Mouse (Mus musculus) myocyte (in vitro differentiated cells): ENCODE measurements around the gene Cep128. TPM values are rescaled to one million over a fixed set of nuclear protein-coding genes. Genes with fewer than 3 reads are reported as not detected.

ENCODE experiments used
- H3K27me3 ChIP-seq: one replicate; pipeline ENCODE4 v1.6.1; 2011; ENCODE audit not compliant: control insufficient read depth, insufficient read depth, insufficient read length
- H3K36me3 ChIP-seq: one replicate; pipeline ENCODE4 v1.6.1; 2011; ENCODE audit not compliant: control insufficient read depth, insufficient read depth
- H3K4me2 ChIP-seq: one replicate; pipeline ENCODE4 v1.6.1; 2011; ENCODE audit warnings: low read depth, control low read depth
- H3K4me3 ChIP-seq: one replicate; pipeline ENCODE4 v1.5.1; 2011; ENCODE audit warnings: mild to moderate bottlenecking, control low read depth, moderate library complexity
- H3K79me2 ChIP-seq: one replicate; pipeline ENCODE4 v1.6.1; 2011; ENCODE audit not compliant: control insufficient read depth, insufficient read depth
- H3ac ChIP-seq: one replicate; pipeline ENCODE4 v1.6.1; 2011; ENCODE audit not compliant: control insufficient read depth, insufficient read length
- CEBPB ChIP-seq: IDR thresholded peaks from 2 replicates; pipeline ENCODE4 v1.6.1; 2011; ENCODE audit warnings: mild to moderate bottlenecking, moderate library complexity; ENCODE audit not compliant: poor library complexity, insufficient read depth, severe bottlenecking
- E2F4 ChIP-seq: IDR thresholded peaks from one replicate; pipeline ENCODE4 v1.6.1; 2011; ENCODE audit warnings: mild to moderate bottlenecking, control low read depth, moderate library complexity; ENCODE audit not compliant: insufficient read depth
- MAX ChIP-seq: IDR thresholded peaks from one replicate; pipeline ENCODE4 v1.6.1; 2011; ENCODE audit warnings: low read depth, mild to moderate bottlenecking, control low read depth
- MYOD1 ChIP-seq, 3 experiments: IDR thresholded peaks; one replicate each; pipeline ENCODE4 v1.6.1; 2011; ENCODE audit warnings: control low read depth in 2 of 3, low read depth in 2 of 3, mild to moderate bottlenecking in 2 of 3, moderate library complexity in 1 of 3; ENCODE audit not compliant: insufficient read length in 2 of 3, control insufficient read depth in 1 of 3
- MYOG ChIP-seq, 3 experiments: IDR thresholded peaks; one replicate each; pipeline ENCODE4 v1.6.1; 2011; ENCODE audit warnings: control low read depth in 2 of 3, low read depth in 2 of 3, mild to moderate bottlenecking in 2 of 3; ENCODE audit not compliant: insufficient read length in 2 of 3, control insufficient read depth in 1 of 3, insufficient read depth in 1 of 3
- POLR2A ChIP-seq: IDR thresholded peaks from one replicate; pipeline ENCODE4 v1.6.1; 2011; ENCODE audit warnings: low read depth, mild to moderate bottlenecking, control low read depth, moderate library complexity; ENCODE audit not compliant: insufficient read length
- POLR2AphosphoS2 ChIP-seq: IDR thresholded peaks from one replicate; pipeline ENCODE4 v1.6.1; 2011; ENCODE audit warnings: low read depth, control low read depth; ENCODE audit not compliant: insufficient read length
- REST ChIP-seq: IDR thresholded peaks from one replicate; pipeline ENCODE4 v1.6.1; 2011; ENCODE audit warnings: mild to moderate bottlenecking, control low read depth, moderate library complexity; ENCODE audit not compliant: insufficient read depth, insufficient read length
- SRF ChIP-seq: IDR thresholded peaks from one replicate; pipeline ENCODE4 v1.6.1; 2011; ENCODE audit warnings: low read depth; ENCODE audit not compliant: control insufficient read depth, insufficient read length
- TCF12 ChIP-seq: IDR thresholded peaks from one replicate; pipeline ENCODE4 v1.6.1; 2011; ENCODE audit warnings: mild to moderate bottlenecking, control low read depth; ENCODE audit not compliant: poor library complexity, insufficient read depth, severe bottlenecking
- TCF3 ChIP-seq: IDR thresholded peaks from one replicate; pipeline ENCODE4 v1.6.1; 2011; ENCODE audit warnings: low read depth, control low read depth; ENCODE audit not compliant: insufficient read length
- USF1 ChIP-seq: IDR thresholded peaks from one replicate; pipeline ENCODE4 v1.6.1; 2011; ENCODE audit warnings: low read depth, mild to moderate bottlenecking, control low read depth, moderate library complexity
- polyA plus RNA-seq: library from polyadenylated mRNA; unstranded; fragments of >200 nt; fragmentation: generic; extraction: Trizol; gene quantifications from one replicate; pipeline ENCODE4 v1.2.1, GENCODE M21; 2012; ENCODE audit warnings: missing spikeins

Gene Cep128
- polyA plus RNA-seq, 1 experiment, result 2.9 TPM

GRCm38 (mm10) chr12:91307733-91308132, 76.5 kb downstream of the Cep128 start:
- Histone ChIP-seq H3K4me3 (no peak overlapping the region), H3K4me2 (no peak overlapping the region), H3ac (no peak overlapping the region), H3K36me3 (no peaks in the 10 kb centered on the region), H3K27me3 (no peaks in the 10 kb centered on the region), H3K79me2 (no peaks in the 10 kb centered on the region)
- TF ChIP-seq POLR2A (no peak), USF1 (no peak), MYOD1 (IDR thresholded peaks at IDR 0.05; ENCODE audit: control insufficient read depth in 1 of 3, insufficient read length in 2 of 3, low read depth in 2 of 3) (no peak), CEBPB (no peak), POLR2AphosphoS2 (no peak), REST (no peak), E2F4 (no peak), TCF3 (no peak), MYOG (IDR thresholded peaks at IDR 0.05; ENCODE audit: control insufficient read depth in 1 of 3, insufficient read depth in 1 of 3, insufficient read length in 2 of 3, low read depth in 2 of 3) (no peak), TCF12 (no peak), MAX (no peak), SRF (no peak)

DNA sequence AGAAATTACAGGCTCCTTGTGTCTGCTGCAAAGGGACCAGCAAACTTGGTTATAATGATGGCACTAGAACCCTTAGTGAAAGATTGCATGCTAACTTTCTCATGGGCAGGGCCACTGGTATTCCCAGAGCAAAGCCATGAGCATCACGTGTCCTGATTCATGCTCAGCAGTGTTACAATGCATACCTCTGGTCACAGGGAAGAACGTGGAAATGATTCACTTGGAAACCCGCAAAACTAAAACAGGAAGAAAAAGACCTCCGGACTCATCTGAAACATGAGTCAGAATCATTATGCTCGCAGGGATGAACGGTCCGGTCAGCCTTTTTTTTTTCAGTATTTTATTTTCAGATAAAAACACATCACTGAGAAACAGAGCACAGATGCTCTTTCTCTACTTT, 78.4 kb downstream of the Cep128 start:
- Histone ChIP-seq H3K79me2 (no peaks in the 10 kb centered on the region), H3K4me2 (peak overlapping the region; percentile 47), H3K36me3 (no peaks in the 10 kb centered on the region), H3K4me3 (no peak overlapping the region), H3ac (no peak overlapping the region), H3K27me3 (no peaks in the 10 kb centered on the region)
- TF ChIP-seq MYOD1 (IDR thresholded peaks at IDR 0.05; ENCODE audit: control insufficient read depth in 1 of 3, insufficient read length in 2 of 3, low read depth in 2 of 3) (no peak), TCF12 (no peak), CEBPB (no peak), MAX (no peak), USF1 (peak; percentile 94)

DNA sequence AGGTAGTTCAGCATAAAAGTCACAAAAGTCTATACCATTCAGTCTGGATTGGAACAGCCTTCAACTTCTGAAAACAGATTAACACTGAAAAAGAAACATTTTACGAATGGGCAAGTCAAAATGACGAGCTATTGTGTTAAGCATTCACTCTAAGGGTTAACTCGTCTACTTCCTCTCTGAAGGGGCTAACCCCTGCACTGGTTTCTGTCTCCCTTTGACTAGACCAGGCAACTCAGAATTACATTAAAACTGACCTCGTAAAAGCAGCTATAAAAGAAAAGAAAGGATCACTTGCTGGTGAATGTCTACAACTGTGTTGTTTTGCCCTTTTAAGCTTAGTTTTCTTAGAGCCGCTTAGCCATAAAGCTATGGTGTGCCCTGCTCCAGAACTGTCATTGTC, 79.2 kb downstream of the Cep128 start:
- H3K36me3 ChIP-seq, result no peaks in the 10 kb centered on the region

DNA sequence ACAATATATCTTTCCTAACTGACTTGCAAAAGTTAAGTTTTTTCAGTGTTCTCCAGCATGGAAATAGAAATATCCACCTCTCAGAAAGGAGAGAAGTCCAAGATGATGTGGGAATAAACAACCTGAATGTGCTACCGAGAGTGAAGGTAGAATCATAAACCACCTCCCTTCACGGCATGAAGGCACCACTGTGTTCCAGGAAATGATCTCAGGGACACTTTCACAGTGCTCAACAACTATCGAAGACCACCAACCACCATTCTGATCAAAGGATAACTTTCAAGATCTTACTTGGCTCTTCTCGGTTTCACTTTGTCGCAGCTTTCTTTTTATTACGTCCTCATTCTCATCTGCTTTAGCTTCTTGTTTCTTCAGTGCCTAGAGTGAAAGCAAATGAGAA, 85.5 kb downstream of the Cep128 start:
- H3K4me3 ChIP-seq, result no peak overlapping the region
- no peaks in the 10 kb centered on the region for H3K79me2 ChIP-seq
- no peak for TF ChIP-seq USF1
- no peak for TF ChIP-seq TCF3
- H3K27me3 ChIP-seq, result no peaks in the 10 kb centered on the region
- no peak overlapping the region for H3ac ChIP-seq
- H3K36me3 ChIP-seq, result no peaks in the 10 kb centered on the region
- no peak overlapping the region for H3K4me2 ChIP-seq

More for the DNA sequence above, 79.2 kb downstream of the Cep128 start:
- TF ChIP-seq MYOD1 (IDR thresholded peaks at IDR 0.05; ENCODE audit: control insufficient read depth in 1 of 3, insufficient read length in 2 of 3, low read depth in 2 of 3) (no peak), MAX (no peak), POLR2AphosphoS2 (no peak), E2F4 (no peak), REST (no peak), CEBPB (no peak), TCF12 (no peak), TCF3 (no peak), USF1 (no peak), SRF (no peak), MYOG (IDR thresholded peaks at IDR 0.05; ENCODE audit: control insufficient read depth in 1 of 3, insufficient read depth in 1 of 3, insufficient read length in 2 of 3, low read depth in 2 of 3) (no peak), POLR2A (no peak)
- Histone ChIP-seq H3ac (no peak overlapping the region), H3K79me2 (no peaks in the 10 kb centered on the region), H3K27me3 (no peaks in the 10 kb centered on the region), H3K4me2 (peak overlapping the region; percentile 47), H3K4me3 (no peak overlapping the region)

DNA sequence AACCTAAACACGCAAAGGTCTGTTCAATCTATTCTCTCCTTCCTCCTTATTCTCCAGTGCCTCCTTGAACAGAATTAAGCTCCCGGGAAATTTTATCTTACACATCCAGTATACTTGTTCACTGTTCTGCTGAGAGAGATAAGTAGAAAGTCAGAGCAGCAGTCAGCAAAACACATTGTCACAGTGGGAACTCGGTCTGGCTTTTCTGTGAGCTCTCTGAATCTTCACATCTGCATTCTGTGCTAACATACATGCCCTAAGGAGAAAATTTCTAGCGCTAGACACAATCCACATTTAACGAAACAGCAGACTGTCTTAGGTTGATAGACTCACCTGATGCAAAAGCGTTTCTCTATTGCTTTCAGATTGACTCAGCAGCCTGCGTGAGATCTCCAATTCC, 88.3 kb downstream of the Cep128 start:
- H3K4me3 ChIP-seq, result no peak overlapping the region
- H3K79me2 ChIP-seq, result no peaks in the 10 kb centered on the region
- no peaks in the 10 kb centered on the region for H3K36me3 ChIP-seq
- TF ChIP-seq POLR2AphosphoS2 (no peak), MYOD1 (IDR thresholded peaks at IDR 0.05; ENCODE audit: control insufficient read depth in 1 of 3, insufficient read length in 2 of 3, low read depth in 2 of 3) (no peak), TCF3 (no peak), POLR2A (no peak), SRF (no peak), REST (no peak), MYOG (IDR thresholded peaks at IDR 0.05; ENCODE audit: control insufficient read depth in 1 of 3, insufficient read depth in 1 of 3, insufficient read length in 2 of 3, low read depth in 2 of 3) (no peak), CEBPB (no peak), E2F4 (no peak), MAX (no peak), TCF12 (no peak), USF1 (no peak)
- no peaks in the 10 kb centered on the region for H3K27me3 ChIP-seq
- H3ac ChIP-seq, result no peak overlapping the region
- H3K4me2 ChIP-seq, result no peak overlapping the region
